Mouse (Mus musculus) hindbrain, postnatal 0 days (tissue): ENCODE results near the gene Nxph4. TPM values are rescaled to one million over a fixed set of nuclear protein-coding genes. Genes with fewer than 3 reads are reported as not detected.
A peak's percentile ranks its signal among the peaks of the same experiment; 100 is the strongest.

Experiments used
- ATAC-seq: fragments of 200-750 bp; cut with Nextera tagmentation; 2 replicates; pipeline ENCODE4 v1.8.0; 2017; ENCODE audit warnings: mild to moderate bottlenecking, moderate TSS enrichment, moderate library complexity
- DNase-seq: peaks from one replicate; pipeline ENCODE4 v3.0.0-alpha.2; 2015; ENCODE audit warnings: low spot score
- H3K27ac ChIP-seq: fragments of 300-500 bp; sonication (generic); 2 replicates; pipeline ENCODE4 v1.5.1; 2014; ENCODE audit warnings: mild to moderate bottlenecking
- H3K27me3 ChIP-seq: fragments of 300-500 bp; sonication (generic); 2 replicates; pipeline ENCODE4 v1.6.1; 2014; ENCODE audit warnings: low read length, mixed read lengths; ENCODE audit not compliant: insufficient read depth
- H3K36me3 ChIP-seq: fragments of 300-500 bp; sonication (generic); 2 replicates; pipeline ENCODE4 v1.6.1; 2014; ENCODE audit warnings: low read length, mixed read lengths; ENCODE audit not compliant: insufficient read depth
- H3K4me1 ChIP-seq: fragments of 300-500 bp; sonication (generic); 2 replicates; pipeline ENCODE4 v1.6.1; 2014; ENCODE audit warnings: antibody characterized with exemption, low read length, mixed read lengths; ENCODE audit not compliant: insufficient read depth
- H3K4me2 ChIP-seq: fragments of 300-500 bp; sonication (generic); 2 replicates; pipeline ENCODE4 v1.6.1; 2014; ENCODE audit warnings: low read depth, mild to moderate bottlenecking, low read length, moderate library complexity, mixed read lengths
- H3K4me3 ChIP-seq: fragments of 300-500 bp; sonication (generic); 2 replicates; pipeline ENCODE4 v1.5.1; 2014; ENCODE audit warnings: low read length
- H3K9ac ChIP-seq: fragments of 300-500 bp; sonication (generic); replicated peaks from 2 replicates; pipeline ENCODE4 v1.6.1; 2014; ENCODE audit warnings: mild to moderate bottlenecking, low read length, moderate library complexity, mixed read lengths
- H3K9me3 ChIP-seq: fragments of 300-500 bp; sonication (generic); 2 replicates; pipeline ENCODE4 v1.6.1; 2016; ENCODE audit warnings: low read length, mixed read lengths
- CTCF ChIP-seq: IDR thresholded peaks from 2 replicates; pipeline ENCODE4 v1.5.1; 2016; ENCODE audit warnings: antibody characterized with exemption, control low read depth, low read depth
- WGBS: fragments of 180-500 bp; shearing (Covaris S2); extraction: QIAGEN DNeasy Blood & Tissue Kit; methylation state at CpG from one replicate; pipeline ENCODE4 v1.1.7; 2014; 5-methylcytosine and 5-hydroxymethylcytosine counted together
- polyA plus RNA-seq: library from polyadenylated mRNA; unstranded; fragments of >200 nt; fragmentation: Nextera tagmentation; extraction: Ambion mirVana; gene quantifications from 2 replicates; pipeline ENCODE4 v1.2.1, GENCODE M21; 2015
- total RNA-seq: library from RNA; depleted of rRNA; stranded (reverse); fragments of >200 nt; gene quantifications from 2 replicates; pipeline ENCODE4 v1.2.3, GENCODE M21; 2014

Gene Nxph4
- total and polyA plus RNA-seq, 2 experiments from 2014 or later = 26.0 to 146 TPM

DNA sequence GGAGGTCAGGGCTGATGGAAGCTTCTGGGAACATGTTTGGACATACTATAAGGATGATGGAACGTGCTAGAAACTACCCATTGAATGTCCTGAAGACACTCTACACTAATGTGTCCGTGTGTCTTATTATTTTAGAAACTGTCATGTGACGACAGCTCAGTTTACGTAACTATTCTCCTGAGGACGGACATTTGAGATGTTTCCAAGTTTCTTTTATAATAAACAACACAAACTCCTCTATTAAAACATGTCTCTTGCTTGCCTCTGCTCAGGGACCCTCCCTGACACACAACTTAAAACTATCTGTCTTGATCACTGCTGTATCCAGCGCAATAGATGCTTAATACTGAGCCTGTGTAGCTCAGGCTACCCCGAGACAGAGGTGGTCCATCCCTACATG, 41.4 kb upstream of the Nxph4 start:
- H3K4me1 ChIP-seq = no peaks in the 10 kb centered on the region
- H3K4me2 ChIP-seq = no peak overlapping the region
- 89% methylated on average over 7 of the region's 7 CpGs for WGBS
- H3K4me3 ChIP-seq = no peak overlapping the region
- H3K9me3 ChIP-seq = no peaks in the 10 kb centered on the region
- no peak for TF ChIP-seq CTCF
- H3K9ac ChIP-seq = no peak overlapping the region
- ATAC-seq = no peak
- no peaks in the 10 kb centered on the region for H3K27me3 ChIP-seq
- peaks cover 88% of the 10 kb centered on the region for H3K36me3 ChIP-seq
- H3K27ac ChIP-seq = no peak overlapping the region
- no peak for DNase-seq

- Histone ChIP-seq H3K9ac (no peak overlapping the region), H3K36me3 (peaks cover 76% of the 10 kb centered on the region), H3K4me3 (no peak overlapping the region), H3K4me1 (no peaks in the 10 kb centered on the region), H3K9me3 (no peaks in the 10 kb centered on the region), H3K27ac (no peak overlapping the region), H3K27me3 (no peaks in the 10 kb centered on the region), H3K4me2 (no peak overlapping the region)
- no peak for DNase-seq
- 94% methylated on average over 5 of the region's 5 CpGs for WGBS
- TF ChIP-seq CTCF = no peak
- no peak for ATAC-seq
Observed at GRCm38 (mm10) chr10:127572281-127572680, 37.9 kb upstream of the Nxph4 start.

DNA sequence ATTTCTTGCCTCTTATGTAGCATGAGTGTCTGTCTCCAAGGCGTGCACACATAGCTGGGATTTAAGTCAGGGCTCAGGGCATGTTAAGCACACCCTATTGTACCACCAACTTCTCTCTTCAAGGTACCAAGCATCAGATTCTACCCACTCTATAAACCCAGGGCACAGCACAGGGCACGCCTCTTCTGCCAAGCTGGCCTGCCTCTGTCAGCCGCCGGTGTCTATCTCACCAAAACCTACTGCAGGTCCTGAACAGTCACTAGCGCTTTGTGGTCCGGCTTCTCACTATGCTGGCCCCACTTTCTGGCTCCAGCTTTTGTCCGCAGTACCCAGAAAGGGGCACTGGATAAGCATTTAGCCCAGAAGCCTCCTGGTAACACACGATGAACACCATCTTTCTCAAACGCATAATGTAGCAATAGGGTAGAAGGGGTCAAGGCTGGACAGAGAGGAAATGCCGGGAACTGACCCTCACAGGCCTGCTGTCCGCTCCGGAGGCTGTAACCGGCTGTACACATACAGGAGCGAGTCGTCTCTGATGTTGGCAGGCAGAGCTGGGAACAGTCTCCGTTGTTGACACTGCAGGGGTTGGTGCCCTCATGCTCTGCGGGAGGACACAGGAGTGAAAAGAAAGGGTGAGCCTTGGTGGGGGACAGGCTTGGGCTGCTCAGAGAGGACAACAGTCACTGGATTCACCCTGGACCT, 36.7 kb upstream of the Nxph4 start:
- H3K9me3 ChIP-seq = no peaks in the 10 kb centered on the region
- H3K36me3 ChIP-seq = peaks cover 77% of the 10 kb centered on the region
- no peak overlapping the region for H3K4me2 ChIP-seq
- H3K4me3 ChIP-seq = no peak overlapping the region
- no peak overlapping the region for H3K27ac ChIP-seq
- H3K9ac ChIP-seq = no peak overlapping the region
- no peak for TF ChIP-seq CTCF
- WGBS = 88% methylated on average over 17 of the region's 17 CpGs
- ATAC-seq (no peak), DNase-seq (no peak)
- H3K27me3 ChIP-seq = no peaks in the 10 kb centered on the region
- H3K4me1 ChIP-seq = no peaks in the 10 kb centered on the region

- peaks cover 74% of the 10 kb centered on the region for H3K36me3 ChIP-seq
- H3K9me3 ChIP-seq = no peaks in the 10 kb centered on the region
- DNase-seq (no peak), ATAC-seq (no peak)
- H3K9ac ChIP-seq = no peak overlapping the region
- no peak overlapping the region for H3K27ac ChIP-seq
- 82% methylated on average over 6 of the region's 6 CpGs for WGBS
- H3K4me2 ChIP-seq = no peak overlapping the region
- TF ChIP-seq CTCF = no peak
- H3K4me1 ChIP-seq = no peaks in the 10 kb centered on the region
- no peak overlapping the region for H3K4me3 ChIP-seq
- H3K27me3 ChIP-seq = no peaks in the 10 kb centered on the region
Observed at GRCm38 (mm10) chr10:127570384-127570783, 36.0 kb upstream of the Nxph4 start.

DNA sequence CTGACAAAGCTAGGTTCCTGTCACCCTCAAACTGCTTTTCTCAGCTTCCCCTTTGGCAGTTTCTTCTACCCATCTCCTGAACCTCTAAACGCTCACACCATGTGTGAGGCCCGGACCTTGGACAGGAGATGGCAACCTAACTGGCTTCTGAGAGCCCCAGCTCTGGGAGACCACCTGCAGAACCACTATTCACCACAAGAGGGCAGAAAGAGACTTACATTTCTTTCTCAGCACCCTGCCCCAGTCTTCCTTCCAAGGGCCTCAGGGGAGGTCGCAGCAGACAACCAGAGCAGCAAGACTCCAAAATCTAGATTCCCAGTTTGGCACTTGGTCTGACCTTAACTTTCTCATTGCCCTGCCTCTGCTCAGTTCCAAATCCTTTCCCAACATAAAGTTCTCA, 35.1 kb upstream of the Nxph4 start:
- no peak overlapping the region for H3K4me3 ChIP-seq
- WGBS = 28% methylated on average over 3 of the region's 3 CpGs
- no peaks in the 10 kb centered on the region for H3K27me3 ChIP-seq
- H3K36me3 ChIP-seq = peaks cover 68% of the 10 kb centered on the region
- H3K9ac ChIP-seq = no peak overlapping the region
- DNase-seq = peak; percentile 90
- H3K9me3 ChIP-seq = no peaks in the 10 kb centered on the region
- no peaks in the 10 kb centered on the region for H3K4me1 ChIP-seq
- peak; percentile 87 for TF ChIP-seq CTCF
- peak; percentile 64 for ATAC-seq
- H3K27ac ChIP-seq = no peak overlapping the region
- no peak overlapping the region for H3K4me2 ChIP-seq

GRCm38 (mm10) chr10:127566553-127567326, 32.4 kb upstream of the Nxph4 start:
- H3K4me1 ChIP-seq = no peaks in the 10 kb centered on the region
- ATAC-seq (no peak), DNase-seq (no peak)
- H3K27me3 ChIP-seq = no peaks in the 10 kb centered on the region
- no peak overlapping the region for H3K4me3 ChIP-seq
- no peak overlapping the region for H3K27ac ChIP-seq
- WGBS = 91% methylated on average over 28 of the region's 28 CpGs
- no peak for TF ChIP-seq CTCF
- no peak overlapping the region for H3K9ac ChIP-seq
- H3K36me3 ChIP-seq = peaks cover 69% of the 10 kb centered on the region
- H3K9me3 ChIP-seq = no peaks in the 10 kb centered on the region
- H3K4me2 ChIP-seq = no peak overlapping the region

DNA sequence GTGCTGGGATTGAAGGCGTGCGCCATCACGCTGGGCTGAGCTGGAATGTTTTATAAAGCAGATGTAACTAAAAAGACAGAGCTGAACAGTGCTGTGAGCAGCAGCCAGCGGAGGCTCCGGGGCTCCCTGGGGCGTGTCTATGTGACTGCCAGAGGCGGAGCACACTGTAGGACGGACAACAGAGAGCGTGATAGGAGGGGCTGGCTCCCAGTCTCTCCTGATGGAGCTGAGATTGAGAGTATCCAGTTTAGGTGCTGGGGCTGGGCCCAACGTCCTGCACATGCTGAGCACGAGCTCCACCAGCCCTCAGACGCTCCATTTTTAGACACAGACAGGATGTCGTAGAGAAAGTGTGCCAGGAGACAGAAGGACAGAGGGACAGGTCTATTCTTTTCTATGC, 29.9 kb upstream of the Nxph4 start:
- Histone ChIP-seq H3K4me3 (no peak overlapping the region), H3K9me3 (no peaks in the 10 kb centered on the region), H3K36me3 (peaks cover 77% of the 10 kb centered on the region), H3K27me3 (no peaks in the 10 kb centered on the region), H3K4me2 (no peak overlapping the region), H3K4me1 (no peaks in the 10 kb centered on the region), H3K27ac (no peak overlapping the region), H3K9ac (no peak overlapping the region)
- no peak for TF ChIP-seq CTCF
- 0 out of 2 replicates have a peak, but pooled peaks have one; percentile 18 for ATAC-seq
- WGBS = 45% methylated on average over 13 of the region's 13 CpGs
- DNase-seq = no peak
